Mouse (Mus musculus): ENCODE data around the gene Eps8.

Gene Eps8

GRCm38 (mm10) chr6:137475695-137476094, 179.0 kb downstream of the Eps8 start:
- WGBS = 94% methylated on average over 5 of the region's 5 CpGs

GRCm38 (mm10) chr6:137473433-137473832, 181.2 kb downstream of the Eps8 start:
- WGBS = 86% methylated on average over 1 of the region's 1 CpGs

GRCm38 (mm10) chr6:137472129-137472528, 182.5 kb downstream of the Eps8 start:
- WGBS = 49% methylated on average over 9 of the region's 9 CpGs

- WGBS = 23% methylated on average over 11 of the region's 11 CpGs
These were observed 183.6 kb downstream of the Eps8 start for GRCm38 (mm10) chr6:137470901-137471598.

GRCm38 (mm10) chr6:137469541-137469940, 185.1 kb downstream of the Eps8 start:
- WGBS = 98% methylated on average over 4 of the region's 4 CpGs

GRCm38 (mm10) chr6:137467696-137468095, 187.0 kb downstream of the Eps8 start:
- WGBS = 84% methylated on average over 3 of the region's 3 CpGs

GRCm38 (mm10) chr6:137466256-137466655, 188.4 kb downstream of the Eps8 start:
- 86% methylated on average over 2 of the region's 2 CpGs for WGBS

- 24% methylated on average over 2 of the region's 2 CpGs for WGBS
These were observed 189.4 kb downstream of the Eps8 start for GRCm38 (mm10) chr6:137465253-137465652.

GRCm38 (mm10) chr6:137463771-137464170, 190.9 kb downstream of the Eps8 start:
- WGBS = 97% methylated on average over 5 of the region's 5 CpGs

GRCm38 (mm10) chr6:137458136-137458535, 196.5 kb downstream of the Eps8 start:
- WGBS = 75% methylated on average over 7 of the region's 7 CpGs

- 69% methylated on average over 7 of the region's 7 CpGs for WGBS
These were observed 197.5 kb downstream of the Eps8 start for GRCm38 (mm10) chr6:137457210-137457609.

GRCm38 (mm10) chr6:137456064-137456463, 198.6 kb downstream of the Eps8 start:
- 65% methylated on average over 7 of the region's 7 CpGs for WGBS

- 12% methylated on average over 10 of the region's 10 CpGs for WGBS
These were observed 199.1 kb downstream of the Eps8 start for GRCm38 (mm10) chr6:137455537-137456041.

GRCm38 (mm10) chr6:137446116-137446515, 208.6 kb downstream of the Eps8 start:
- WGBS = 71% methylated on average over 7 of the region's 7 CpGs

- WGBS = 90% methylated on average over 12 of the region's 12 CpGs
These were observed 211.6 kb downstream of the Eps8 start for GRCm38 (mm10) chr6:137443089-137443488.

GRCm38 (mm10) chr6:137440559-137441486, 213.9 kb downstream of the Eps8 start:
- WGBS = 69% methylated on average over 19 of the region's 19 CpGs

- 76% methylated on average over 16 of the region's 16 CpGs for WGBS
These were observed 216.6 kb downstream of the Eps8 start for GRCm38 (mm10) chr6:137437902-137438580.

- 89% methylated on average over 4 of the region's 4 CpGs for WGBS
These were observed 217.2 kb downstream of the Eps8 start for GRCm38 (mm10) chr6:137437486-137437885.

- 53% methylated on average over 14 of the region's 14 CpGs for WGBS
These were observed 221.0 kb downstream of the Eps8 start for GRCm38 (mm10) chr6:137433521-137434137.

All from cerebral cortex, adult 2 months (tissue).